Mouse (Mus musculus) liver, adult 2 months (tissue): ENCODE data around the gene Fgfr1op2.

Source experiments
- CTCF ChIP-seq: fragments of 200-500 bp; IDR thresholded peaks from 2 replicates; pipeline ENCODE4 v1.5.1; 2011; ENCODE audit warnings: low read depth, low read length, control low read depth
- POLR2A ChIP-seq: fragments of 200-500 bp; IDR thresholded peaks from 2 replicates; pipeline ENCODE4 v1.6.1; 2011; ENCODE audit warnings: low read length, control low read depth; ENCODE audit not compliant: insufficient read depth; ENCODE audit errors: extremely low read depth

DNA sequence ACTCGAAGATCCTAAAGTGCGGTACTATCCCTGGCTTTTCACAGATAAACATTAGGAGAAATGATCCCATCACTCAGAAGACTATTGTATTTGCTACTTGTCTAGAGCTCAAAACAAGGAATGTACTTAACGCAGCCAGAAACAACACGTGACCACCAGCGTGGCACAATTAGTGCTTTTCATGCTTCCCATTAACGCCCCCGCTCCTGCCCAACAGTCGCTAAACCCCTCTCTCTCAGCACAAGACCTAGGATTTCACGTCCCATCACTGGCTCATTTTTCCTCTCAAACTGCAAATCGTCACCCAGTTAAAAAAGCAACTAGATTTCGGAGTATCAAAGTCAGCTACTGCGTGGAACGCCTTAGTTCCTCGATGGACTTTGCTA lies 56.6 kb downstream of the Fgfr1op2 start:
- no peak for TF ChIP-seq CTCF
- no peak for TF ChIP-seq POLR2A
